Mouse (Mus musculus): Measurements from ENCODE around the gene Vwa8. TPM values are rescaled to one million over a fixed set of nuclear protein-coding genes. Genes with fewer than 3 reads are reported as not detected.

The Vwa8 gene
- total RNA-seq (2021): 100 to 1,000 TPM; 173 to 197 TPM

DNA sequence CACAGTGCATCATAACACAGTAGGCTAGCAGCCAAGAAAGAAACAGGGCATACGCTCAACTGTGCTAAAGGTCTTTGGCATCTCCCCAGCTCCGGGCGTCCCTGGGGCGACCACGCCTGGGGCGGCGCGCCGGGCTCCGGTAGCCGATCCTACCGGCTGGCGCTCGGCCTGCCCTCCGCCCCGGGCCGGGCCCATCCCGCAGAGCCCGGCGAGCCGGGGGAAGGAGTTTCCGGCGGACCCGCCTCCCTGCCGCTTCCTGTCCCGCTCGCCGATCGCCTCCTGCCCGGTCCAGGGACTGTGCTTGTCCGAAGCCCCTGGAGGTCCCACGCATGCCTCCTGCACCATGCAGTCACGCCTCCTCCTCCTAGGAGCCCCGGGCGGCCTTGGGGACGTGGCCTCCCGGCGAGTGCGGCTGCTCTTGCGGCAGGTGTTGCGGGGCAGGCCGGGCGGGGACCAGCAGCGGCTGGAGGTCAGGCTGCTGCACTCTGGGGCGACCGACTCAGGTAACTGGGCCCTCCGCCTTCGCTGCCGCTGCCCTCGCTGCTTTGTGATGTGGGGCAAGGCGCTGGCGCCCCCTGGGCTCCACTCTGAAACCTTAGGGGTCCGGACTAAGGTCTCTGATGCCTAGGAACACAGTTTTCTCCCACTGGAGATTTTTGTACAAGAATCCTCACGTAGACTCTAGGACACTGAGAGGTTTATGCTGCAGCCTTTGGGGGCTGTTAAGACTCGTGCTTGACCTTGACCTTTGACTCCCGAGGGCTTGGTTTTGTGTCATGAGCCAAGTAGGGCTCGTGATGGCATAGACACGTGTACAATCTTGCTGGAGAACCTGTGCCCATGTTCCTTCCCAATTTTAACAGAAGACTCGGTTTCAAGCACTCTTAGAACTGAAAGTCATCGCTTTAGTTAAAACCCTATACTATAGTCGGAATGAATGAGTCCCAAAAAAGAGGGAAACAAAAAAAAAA, at the start of gene Vwa8:
Gene Vwa8 (plus strand): TSS at position 112 of the 971 bp plus-strand sequence.
- intact Hi-C loops (cut with DNase I): loop anchor here (2.0 to 10.0 kb wide), 3 partner anchors 116 to 256 kb away; partner anchors contain the start of gene Dgkh
- peak; percentile 88 to 92 for DNase-seq

DNA sequence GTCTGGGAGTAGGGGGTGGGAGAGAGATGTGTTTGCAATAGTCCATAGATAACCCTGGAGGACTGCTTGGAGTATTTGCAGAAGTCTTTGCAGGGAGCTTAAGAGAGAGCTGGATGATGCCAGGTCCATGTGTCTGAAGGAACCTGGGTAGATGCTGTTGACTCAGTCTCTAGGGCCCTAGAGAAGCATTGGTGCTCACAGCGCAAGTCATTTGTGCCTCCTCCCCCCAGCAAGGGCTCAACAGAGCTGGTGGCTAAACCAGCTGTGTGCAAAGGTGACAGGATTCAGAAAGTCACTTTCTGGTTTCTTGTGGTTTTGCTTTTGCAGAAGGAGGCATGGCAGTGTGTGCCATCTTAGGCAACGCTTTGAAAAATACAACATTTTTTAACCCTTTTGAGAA, 46.5 kb upstream of the Vwa8 start:
- intact Hi-C loops (cut with DNase I): no loop called here
- no peak for DNase-seq

DNA sequence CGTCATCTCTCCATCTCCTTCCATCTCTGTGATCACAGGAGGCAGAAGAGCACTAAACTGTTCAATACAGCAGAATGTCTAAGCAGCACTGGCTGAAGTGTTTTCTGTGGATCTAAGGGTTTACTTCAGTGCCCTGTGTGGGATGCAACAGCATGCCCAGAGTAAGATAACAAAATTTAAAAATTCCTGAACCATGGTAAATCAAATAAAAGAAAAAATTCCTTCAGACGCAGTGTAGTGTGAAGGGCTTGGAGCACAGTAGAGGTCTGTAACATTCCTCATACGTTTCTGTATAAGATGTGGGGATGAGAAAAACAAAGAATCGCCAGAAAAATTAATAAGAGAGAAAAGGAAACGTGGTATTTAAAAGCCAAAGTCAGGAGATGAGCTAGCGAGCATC, 44.9 kb upstream of the Vwa8 start:
- DNase-seq: no peak
- intact Hi-C loops (cut with DNase I): no loop called here

DNA sequence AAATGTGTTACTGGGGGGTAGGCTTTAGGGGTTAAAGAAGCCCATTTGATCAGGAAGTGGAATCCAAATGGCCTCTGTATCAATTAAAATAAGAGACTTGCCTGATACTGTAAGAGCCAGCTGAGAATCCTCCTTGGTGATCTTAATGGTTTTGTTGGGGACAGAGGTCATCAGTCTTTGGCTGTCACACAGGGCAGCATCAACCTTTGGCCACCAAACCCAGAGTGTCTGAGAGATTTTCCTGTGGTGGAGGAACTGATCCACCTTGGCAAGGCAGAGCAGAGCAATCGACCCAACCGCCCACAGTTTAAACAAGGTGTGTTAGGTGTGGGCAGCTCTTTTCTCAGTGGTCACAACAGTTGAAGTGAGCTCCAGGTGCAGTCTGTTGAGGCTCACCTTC, 36.0 kb upstream of the Vwa8 start:
- intact Hi-C loops (cut with DNase I): no loop called here
- DNase-seq: no peak

DNA sequence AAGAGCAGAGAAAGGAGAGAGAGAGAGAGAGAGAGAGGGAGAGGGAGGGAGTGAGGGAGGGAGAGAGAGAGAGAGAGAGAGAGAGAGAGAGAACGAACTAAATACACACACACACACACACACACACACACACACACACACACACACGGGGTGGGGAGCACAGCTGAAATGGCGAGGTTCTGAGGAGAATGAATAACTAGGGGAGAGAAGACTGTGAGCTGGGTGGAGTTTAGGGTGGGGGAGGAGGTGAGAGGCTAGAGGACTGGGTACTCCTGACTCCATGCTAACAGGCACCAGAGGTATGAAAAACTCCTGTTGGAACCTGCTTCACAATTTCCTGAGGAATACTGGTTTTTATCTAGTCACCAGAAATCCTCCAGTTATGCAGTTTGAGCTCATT, 32.4 kb upstream of the Vwa8 start:
- intact Hi-C loops (cut with DNase I): no loop called here
- no peak for DNase-seq

DNA sequence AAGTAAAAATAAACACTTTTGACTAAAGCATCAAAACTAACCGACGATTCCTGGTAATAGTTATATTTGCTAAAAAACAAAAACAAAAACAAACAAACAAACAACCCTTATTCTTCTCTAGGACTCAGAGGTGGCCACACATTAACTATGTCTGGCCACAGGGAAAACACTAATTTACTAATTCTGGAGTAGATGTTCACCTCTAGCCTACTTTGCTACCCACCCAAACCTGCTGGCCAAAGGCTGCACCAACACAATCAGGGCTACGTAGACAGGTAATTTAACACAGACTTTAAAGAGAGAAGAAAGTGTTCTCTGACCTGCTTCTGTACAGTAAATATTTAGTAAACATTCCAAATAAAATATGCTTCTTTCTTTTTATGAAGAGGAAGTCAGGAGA, 31.2 kb upstream of the Vwa8 start:
- intact Hi-C loops (cut with DNase I): no loop called here
- no peak for DNase-seq

DNA sequence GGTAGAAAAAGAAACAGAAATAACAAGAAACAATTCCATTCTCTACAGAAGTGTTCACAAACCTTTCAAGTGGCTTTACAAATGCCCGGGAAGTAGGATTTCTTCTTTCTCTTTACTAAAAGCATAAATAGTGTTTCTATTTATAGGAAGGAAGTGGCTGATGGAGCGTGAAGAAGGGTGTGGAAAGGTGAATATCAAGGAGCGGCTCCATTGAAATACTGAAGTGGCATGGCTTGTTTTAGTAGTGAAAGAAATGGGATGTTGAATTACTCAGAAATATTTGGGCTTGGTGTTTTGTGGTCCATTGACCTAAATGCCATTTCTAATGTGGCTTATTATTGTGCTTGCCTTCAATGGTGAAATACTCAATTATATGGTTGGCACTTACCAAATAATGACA, 30.4 kb upstream of the Vwa8 start:
- intact Hi-C loops (cut with DNase I): no loop called here
- DNase-seq: no peak

DNA sequence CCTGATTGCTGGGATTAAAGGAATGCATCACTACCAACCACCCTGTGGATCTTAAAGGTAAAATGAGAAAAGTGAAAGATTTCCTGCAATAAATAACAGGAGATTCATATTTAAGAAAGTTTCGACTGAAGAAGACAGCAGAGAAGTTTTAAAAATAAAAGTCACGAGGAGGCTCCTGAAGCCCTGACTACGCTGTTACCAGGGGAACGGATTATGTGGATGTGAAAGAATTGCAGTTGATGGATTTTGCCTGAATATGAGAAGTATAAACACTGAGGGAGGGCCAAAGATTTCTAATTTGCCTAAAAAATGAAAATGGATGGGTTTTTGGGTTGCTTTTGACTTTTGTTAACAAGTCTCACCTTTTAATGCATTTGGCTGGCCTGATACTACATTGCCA, 24.8 kb upstream of the Vwa8 start:
- intact Hi-C loops (cut with DNase I): no loop called here
- no peak for DNase-seq

DNA sequence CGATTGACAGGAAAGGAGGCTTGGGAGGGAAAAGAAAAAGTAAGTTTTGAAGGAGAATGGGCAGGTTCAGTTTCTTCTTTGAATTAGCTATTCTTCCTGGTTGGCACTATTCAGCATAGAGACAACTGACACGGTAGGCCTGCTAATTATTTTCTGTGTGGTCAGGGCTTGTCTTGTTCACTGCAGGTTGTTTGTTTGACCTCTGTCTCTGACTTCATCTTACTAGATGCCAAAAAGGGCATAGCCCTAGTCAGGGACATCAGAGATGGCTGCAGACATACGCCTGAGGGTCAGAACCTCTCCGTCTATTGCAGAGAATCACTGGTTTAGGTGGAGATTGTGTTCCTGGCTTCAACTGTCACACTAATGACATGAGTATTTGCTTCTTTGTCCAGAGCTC, 24.3 kb upstream of the Vwa8 start:
- intact Hi-C loops (cut with DNase I): no loop called here
- DNase-seq: no peak

DNA sequence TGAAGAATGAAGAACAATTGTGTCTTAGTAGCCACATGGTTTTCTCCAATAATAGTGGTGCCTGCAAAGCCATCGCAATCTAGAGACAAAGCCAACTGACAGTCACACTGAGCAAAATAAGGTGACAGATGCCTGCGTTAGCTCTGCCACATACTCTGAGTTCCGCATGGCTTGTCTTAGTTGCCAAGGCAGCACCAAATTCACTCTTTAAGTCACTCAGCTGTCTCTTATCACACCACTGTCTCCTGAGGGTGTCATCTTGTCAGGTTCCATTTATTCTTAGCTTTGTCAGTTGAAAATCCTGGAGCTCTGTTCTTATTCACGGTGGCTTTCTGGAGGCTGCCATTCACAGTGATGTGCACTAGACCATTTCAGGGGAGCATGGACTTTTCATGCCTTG, 17.7 kb upstream of the Vwa8 start:
- intact Hi-C loops (cut with DNase I): no loop called here
- DNase-seq: no peak

DNA sequence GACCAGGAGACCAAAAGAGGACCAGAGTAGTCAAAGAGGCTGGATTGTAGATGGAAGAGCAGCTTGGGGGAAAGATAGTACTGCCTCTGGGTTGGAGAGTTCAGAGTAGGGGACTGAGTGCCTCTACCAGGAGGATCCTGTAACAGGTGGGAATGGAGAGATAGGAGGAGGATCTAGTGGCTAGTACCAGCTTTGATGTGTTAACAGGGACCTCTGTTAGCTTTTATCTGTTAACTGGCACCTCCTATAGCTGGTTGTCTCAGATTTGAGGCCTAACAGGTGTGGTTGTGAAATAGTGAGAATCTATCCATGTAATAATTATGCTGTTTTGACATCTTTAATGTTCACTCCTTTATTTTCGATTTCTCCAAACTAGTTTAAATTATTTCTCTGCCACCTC, 904 bp upstream of the Vwa8 start:
- intact Hi-C loops (cut with DNase I): loop anchor here (2.0 to 10.0 kb wide), 3 partner anchors 115 to 257 kb away; partner anchors contain the start of gene Dgkh
- DNase-seq: no peak

DNA sequence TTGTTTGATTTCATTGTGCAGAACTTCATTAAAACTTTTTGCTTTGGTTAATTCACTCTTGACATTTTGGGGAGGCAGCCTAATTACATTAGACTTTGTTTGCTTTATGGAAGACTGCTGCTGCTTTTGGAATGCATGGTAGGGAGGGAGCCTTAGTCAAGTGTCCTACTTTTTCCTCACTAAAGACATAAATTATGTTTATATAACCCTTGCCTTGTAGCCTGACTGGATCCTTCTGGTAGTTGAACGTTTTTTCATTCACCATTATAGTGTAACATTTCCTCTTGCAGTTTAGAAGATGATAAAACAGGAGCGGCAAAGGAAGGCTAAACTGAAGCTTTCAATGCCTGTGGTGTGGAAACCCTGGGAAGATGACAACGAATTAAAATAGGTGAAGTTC, 375 bp upstream of the Vwa8 start:
- DNase-seq: no peak
- intact Hi-C loops (cut with DNase I): loop anchor here (2.0 to 10.0 kb wide), 3 partner anchors 116 to 256 kb away; partner anchors contain the start of gene Dgkh

DNA sequence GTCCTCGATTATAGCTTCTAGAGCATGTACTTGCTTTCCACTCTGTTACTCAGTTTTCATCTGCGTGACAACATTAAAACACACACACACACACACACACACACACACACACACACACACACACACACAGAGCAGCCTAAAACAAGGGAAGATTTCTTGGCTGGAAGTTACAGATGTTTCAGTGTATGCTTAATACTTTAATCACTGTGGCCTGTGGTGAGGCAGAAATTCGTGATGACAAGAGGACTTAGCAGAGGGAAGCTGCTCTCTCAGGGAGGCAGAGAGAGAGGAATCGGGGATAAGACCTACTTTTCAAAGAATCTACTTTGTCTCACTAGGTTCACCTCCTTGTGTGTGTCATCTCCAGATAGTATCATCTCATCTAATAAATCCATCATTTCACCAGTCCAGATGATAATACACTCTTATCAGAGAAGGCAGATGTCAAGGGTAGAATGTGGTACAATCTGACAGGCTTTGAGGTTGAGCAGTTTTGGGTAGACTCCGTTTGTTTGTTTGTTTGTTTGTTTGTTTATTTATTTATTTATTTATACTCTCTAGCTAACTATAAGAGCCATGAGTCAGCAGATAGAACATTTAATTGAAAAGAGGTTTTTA, 1.2 kb downstream of the Vwa8 start:
- intact Hi-C loops (cut with DNase I): loop anchor here (2.0 to 10.0 kb wide), 4 partner anchors 47 to 255 kb away; partner anchors contain the start of gene Dgkh
- no peak for DNase-seq

DNA sequence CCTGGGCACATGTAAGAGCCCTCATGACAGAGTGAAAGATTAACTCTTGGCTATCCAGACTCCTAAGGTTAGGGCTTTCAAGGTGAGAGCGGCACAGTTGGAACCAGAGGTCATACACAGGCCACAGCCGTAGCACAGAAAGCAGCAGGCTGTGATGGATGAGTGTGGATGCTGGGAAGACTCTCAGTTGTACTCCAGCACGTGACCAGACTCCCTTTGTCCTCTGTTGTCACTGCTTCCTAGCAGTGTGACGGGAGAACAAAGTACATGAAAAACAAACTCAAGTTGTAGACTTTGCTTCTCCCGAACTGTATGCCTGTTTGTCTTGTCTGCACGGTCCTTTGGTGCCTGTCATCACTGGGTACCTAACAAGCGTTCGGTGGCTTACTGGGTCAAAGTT, 1.8 kb downstream of the Vwa8 start:
- no peak for DNase-seq
- intact Hi-C loops (cut with DNase I): loop anchor here (5.0 kb wide), 1 partner anchor 47 kb away; no protein-coding TSS in a partner anchor

DNA sequence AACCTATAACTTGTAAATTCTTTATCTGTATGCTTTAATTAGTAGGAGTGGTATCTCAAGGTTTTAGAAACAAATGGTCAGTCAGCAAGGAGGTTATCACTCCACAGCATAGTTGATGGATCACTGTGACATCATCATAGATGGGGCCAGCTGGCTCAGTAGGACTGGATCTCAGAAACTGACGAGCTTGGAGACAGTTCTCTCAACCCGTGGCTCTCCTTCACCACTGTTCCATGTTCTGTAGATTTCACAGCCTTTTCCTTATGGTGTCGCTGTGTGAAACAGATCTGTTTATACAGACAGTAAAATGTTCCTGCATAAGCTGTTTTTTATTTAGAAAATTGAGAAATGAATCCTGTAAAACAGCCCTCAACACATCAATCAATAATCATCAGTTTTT, 2.5 kb downstream of the Vwa8 start:
- DNase-seq: no peak
- intact Hi-C loops (cut with DNase I): loop anchor here (5.0 kb wide), 1 partner anchor 46 kb away; no protein-coding TSS in a partner anchor

DNA sequence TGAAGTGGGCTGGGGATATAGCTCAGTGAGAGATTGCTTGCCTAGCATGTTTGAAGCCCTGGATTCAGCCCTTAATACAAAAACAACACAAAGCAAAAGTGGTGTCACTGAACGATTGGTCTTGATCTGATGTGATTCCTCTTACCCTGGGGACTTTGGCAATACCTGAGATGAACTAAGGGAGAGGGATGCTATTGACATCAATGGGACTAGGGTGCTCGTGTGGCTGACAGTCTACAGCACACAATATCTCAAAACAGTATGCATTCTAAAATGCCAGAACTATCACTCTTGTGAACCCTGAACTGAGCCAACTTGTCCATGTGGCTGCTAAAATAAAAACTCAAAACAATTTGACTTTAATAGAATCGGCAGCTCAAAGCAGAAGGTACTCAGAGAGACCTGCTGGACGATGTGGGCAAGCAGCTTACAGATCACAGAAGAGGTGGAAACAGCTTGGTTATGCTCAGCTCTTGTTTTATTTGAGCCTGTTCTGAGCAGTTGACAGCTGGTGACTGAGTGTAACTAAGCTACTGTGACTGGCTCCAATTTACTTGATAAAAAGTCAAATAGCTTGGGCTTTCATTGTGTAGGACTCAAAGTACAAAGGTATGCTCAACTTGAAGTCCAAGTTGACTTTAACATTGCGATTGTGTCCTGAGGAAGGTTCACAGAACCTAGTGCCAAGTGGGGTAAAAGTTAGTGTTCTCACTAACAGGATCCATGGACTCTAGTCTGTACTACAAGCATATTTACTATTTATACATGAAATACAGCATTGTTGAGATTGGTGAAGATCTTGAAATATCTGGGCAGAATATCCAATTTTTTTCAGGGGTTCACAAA, 3.8 kb downstream of the Vwa8 start:
- intact Hi-C loops (cut with DNase I): loop anchor here (5.0 kb wide), 1 partner anchor 45 kb away; no protein-coding TSS in a partner anchor
- no peak for DNase-seq

DNA sequence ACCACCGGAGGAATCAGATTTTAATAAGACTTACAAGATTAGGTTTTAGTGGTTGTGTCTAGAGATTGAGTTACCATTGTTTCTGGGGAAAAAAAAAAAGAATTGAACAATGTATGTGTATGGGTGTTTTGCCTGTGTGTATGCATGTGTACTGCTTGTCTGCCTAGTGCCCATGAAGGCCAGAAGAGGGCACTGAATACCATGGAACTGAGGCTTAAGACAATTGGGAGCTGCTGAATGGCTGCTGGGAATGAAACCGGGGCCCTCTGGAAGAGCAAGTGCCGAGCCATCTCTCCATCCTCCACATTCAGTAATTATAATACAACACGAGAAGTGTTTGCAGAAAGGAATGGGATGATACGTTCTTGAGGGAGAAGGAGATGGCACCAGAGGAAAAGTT, 12.3 kb downstream of the Vwa8 start:
- DNase-seq: no peak
- intact Hi-C loops (cut with DNase I): loop anchor here (5.0 kb wide), 1 partner anchor 41 kb away; no protein-coding TSS in a partner anchor

DNA sequence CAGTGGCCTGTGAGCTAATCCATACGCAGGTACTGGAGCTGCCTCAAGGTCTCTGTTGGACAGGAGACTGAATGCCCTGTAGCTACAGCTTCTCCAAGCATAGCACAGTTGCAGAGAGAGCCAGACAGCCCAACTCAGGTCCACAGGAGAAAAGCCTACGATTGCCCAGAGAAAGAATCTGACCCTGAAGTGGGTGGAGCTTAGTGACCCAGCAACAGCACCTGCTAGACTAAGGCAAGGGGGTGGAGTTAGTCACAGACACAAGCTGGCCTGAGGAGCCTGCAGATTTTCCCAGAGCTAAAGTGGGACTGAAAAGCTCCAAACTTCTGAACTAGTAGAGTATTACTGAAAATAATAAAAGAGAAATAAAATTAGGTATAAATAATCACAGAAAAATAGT, 21.2 kb downstream of the Vwa8 start:
- intact Hi-C loops (cut with DNase I): no loop called here
- no peak for DNase-seq

DNA sequence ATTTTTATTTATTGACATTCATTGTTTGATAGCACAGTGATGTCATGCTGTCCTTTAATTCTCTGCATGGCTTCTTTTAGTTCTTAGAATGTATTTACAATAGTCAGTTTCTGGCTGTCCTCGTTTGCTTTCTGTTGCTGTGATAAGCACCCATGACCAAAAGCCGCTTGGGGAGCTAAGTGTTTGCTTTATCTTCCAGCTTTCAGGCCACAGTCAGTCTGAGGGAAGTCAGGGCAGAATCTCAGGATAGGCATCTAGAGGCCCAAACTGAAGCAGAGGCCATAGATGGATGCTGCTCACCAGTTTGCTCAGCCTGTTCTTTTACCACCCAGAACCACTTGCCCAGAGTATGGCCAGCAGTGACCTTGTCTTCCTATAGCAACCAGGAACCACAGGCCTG, 28.3 kb downstream of the Vwa8 start:
- DNase-seq: no peak
- intact Hi-C loops (cut with DNase I): no loop called here

DNA sequence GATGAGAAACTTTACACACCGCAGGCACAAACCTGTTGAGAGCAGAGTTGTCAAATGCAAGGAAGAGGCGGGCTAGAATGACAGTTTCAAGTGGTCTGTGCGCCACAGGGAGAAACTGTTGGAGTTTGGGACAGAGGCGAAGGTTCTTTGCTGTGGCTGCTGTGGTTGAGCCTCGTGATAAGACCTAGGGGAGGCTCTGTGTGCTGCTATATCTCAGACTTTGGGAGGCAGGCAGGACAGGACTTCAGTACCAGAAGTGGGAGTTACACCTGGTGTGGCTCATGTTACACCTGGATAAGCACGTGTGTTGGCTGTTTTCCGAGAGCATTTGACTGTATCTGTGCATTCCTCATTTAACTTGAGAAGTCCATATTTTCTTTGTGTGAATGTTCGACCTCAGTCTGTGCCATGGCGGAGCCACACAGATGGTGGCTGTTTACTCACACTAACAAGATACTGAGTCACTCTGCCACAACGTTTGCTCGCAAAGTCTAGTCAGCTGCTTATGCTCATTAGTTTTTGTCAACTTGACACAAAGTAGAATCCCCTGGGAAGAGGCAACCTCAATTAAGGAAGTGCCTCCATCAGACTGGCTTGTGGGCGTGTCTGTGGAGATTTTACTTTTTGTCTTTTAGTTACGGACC, 29.7 kb downstream of the Vwa8 start:
- DNase-seq: no peak
- intact Hi-C loops (cut with DNase I): no loop called here
